Mouse (Mus musculus): ENCODE measurements at regions not wholly inside any gene's neighbourhood (a gene's known extent, or its start where the extent isn't known, plus 50 kb on each side); places are given as distances from the start of the nearest gene placed in this dataset.

DNA sequence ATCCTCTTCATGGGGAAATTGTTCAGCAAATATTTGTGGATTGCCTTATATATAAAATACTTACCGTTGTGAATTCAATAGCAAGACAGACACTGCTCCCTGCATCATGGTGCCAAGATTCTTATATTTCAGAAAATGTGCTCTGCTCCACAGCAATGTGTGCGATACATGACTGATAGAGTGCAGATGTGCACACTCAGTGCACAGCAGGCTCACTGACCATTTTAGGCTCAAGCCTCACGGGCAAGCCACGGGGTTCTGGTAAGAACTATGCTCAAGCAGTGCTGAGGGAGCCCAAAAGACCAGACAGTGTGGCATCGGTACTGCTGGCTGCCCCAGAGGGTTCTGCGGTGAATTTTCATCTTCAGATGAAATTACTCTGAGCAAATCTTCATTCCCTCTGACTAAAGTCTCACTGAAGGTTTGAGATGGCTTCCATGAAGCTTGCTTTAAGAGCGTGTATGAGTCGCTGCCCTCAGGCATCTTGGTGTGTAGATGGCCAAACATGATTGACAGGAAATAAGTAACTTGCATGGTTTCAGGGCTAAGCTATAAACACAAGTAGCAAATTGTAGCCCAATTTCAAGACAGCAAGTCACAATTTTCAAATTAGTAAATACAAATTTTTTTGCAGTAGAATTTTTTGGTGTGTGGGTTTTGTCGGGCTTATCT is 92.4 kb downstream of the Fam76b start:
- H3K9ac ChIP-seq (ENCODE audit: low read length): no peak overlapping the region
- H3K27ac ChIP-seq (ENCODE audit: low read depth, low read length): no peak overlapping the region
- ATAC-seq: no peak
- H3K4me1 ChIP-seq (ENCODE audit: control insufficient read depth, insufficient read depth, low read length): 0 out of 2 replicates have a peak, but pooled peaks cover 5% of the 10 kb centered on the region
- no peaks in the 10 kb centered on the region for H3K27me3 ChIP-seq (replicated peaks; ENCODE audit: control insufficient read depth, insufficient read depth, low read length)
- WGBS: 93% methylated on average over 9 of the region's 9 CpGs
- no peak overlapping the region for H3K4me2 ChIP-seq (ENCODE audit: low read length)
- DNase-seq (ENCODE audit: low spot score): no peak
- no peak overlapping the region for H3K4me3 ChIP-seq (ENCODE audit: low read depth, low read length)
- no peaks in the 10 kb centered on the region for H3K9me3 ChIP-seq (replicated peaks; ENCODE audit: control insufficient read depth, low read length)
- no peaks in the 10 kb centered on the region for H3K36me3 ChIP-seq (ENCODE audit: control insufficient read depth, insufficient read depth, low read length)

DNA sequence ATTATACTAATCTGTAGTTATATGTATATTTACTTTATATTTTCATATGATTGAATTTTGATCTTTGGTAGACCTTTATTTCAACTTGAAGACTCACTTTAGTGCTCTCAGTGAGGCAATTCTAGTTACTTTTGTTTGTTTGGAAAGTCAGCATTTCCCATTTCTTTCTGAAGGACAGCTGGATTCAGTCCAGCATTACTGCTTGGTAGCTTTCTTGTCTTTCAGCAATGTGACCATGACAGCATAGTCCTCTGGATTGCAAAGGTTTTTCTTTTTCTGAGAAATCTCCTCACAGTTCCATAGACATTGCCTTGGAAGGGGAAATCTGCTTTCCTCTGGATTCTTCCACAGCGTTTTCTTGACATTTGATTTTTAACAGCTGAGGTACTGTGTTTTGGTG is 93.1 kb downstream of the Fam76b start:
- no peaks in the 10 kb centered on the region for H3K27me3 ChIP-seq (replicated peaks; ENCODE audit: control insufficient read depth, insufficient read depth, low read length)
- ATAC-seq (no peak), DNase-seq (ENCODE audit: low spot score) (no peak)
- no peak overlapping the region for H3K9ac ChIP-seq (ENCODE audit: low read length)
- no peak overlapping the region for H3K4me2 ChIP-seq (ENCODE audit: low read length)
- H3K4me3 ChIP-seq (ENCODE audit: low read depth, low read length): no peak overlapping the region
- 83% methylated on average over 1 of the region's 1 CpGs for WGBS
- H3K27ac ChIP-seq (ENCODE audit: low read depth, low read length): no peak overlapping the region
- H3K9me3 ChIP-seq (replicated peaks; ENCODE audit: control insufficient read depth, low read length): no peaks in the 10 kb centered on the region
- no peaks in the 10 kb centered on the region for H3K36me3 ChIP-seq (ENCODE audit: control insufficient read depth, insufficient read depth, low read length)
- 0 out of 2 replicates have a peak, but pooled peaks cover 5% of the 10 kb centered on the region for H3K4me1 ChIP-seq (ENCODE audit: control insufficient read depth, insufficient read depth, low read length)

DNA sequence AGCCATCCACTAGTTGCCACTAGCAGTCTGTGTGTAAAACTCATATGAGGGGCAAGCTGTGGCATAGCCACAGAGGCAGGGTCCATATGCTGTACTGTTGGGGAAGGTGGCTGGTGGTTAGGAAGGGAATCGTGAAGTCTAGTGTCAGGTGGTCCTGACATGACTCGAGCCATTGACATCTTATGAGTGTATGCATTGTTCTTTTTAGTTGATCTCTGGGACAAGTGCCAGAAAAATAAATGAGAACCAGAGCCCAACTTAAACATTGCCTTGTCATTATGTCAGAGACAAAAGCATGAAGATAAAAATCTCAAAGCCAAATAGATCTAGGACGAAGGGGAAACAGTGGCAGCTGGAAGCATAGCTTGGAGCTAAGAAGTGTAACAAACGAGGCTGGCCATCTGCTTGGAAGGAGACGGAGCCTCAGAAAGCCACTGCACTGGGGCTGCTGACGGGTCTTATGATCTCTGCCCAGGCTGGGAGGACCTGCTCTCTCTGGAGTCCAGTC is 104.5 kb downstream of the Fam76b start:
- Histone ChIP-seq H3K9me3 (replicated peaks; ENCODE audit: control insufficient read depth, low read length) (no peaks in the 10 kb centered on the region), H3K9ac (ENCODE audit: low read length) (no peak overlapping the region), H3K36me3 (ENCODE audit: control insufficient read depth, insufficient read depth, low read length) (no peaks in the 10 kb centered on the region), H3K4me3 (ENCODE audit: low read depth, low read length) (no peak overlapping the region), H3K4me1 (ENCODE audit: control insufficient read depth, insufficient read depth, low read length) (no peaks in the 10 kb centered on the region), H3K27me3 (replicated peaks; ENCODE audit: control insufficient read depth, insufficient read depth, low read length) (no peaks in the 10 kb centered on the region), H3K27ac (ENCODE audit: low read depth, low read length) (no peak overlapping the region), H3K4me2 (ENCODE audit: low read length) (no peak overlapping the region)
- WGBS: 26% methylated on average over 6 of the region's 6 CpGs
- ATAC-seq (peak; percentile 34; the same call in 1 of the 2 replicates), DNase-seq (ENCODE audit: low spot score) (peak; percentile 20)

DNA sequence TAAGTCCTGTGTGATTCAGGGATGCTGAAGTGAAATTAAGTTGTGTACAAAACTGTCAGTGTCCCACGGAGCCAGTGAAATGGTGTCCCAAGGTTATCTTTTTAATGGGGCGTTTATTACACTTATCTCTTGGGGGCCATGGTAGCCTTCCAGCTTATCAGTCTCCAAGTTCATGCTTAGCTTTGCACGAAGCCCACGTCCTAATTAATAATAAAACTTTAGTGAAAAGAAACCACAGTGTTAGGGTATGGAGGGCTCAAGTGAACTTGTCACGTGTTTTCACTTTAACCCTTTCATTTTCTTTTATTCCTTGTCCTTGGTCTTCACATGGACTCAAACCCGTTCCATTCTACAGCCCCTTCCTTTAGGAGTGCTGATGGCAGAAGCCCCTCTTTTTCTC is 105.9 kb downstream of the Fam76b start:
- no peaks in the 10 kb centered on the region for H3K9me3 ChIP-seq (replicated peaks; ENCODE audit: control insufficient read depth, low read length)
- DNase-seq (ENCODE audit: low spot score) (no peak), ATAC-seq (no peak)
- no peaks in the 10 kb centered on the region for H3K4me1 ChIP-seq (ENCODE audit: control insufficient read depth, insufficient read depth, low read length)
- no peak overlapping the region for H3K4me2 ChIP-seq (ENCODE audit: low read length)
- no peaks in the 10 kb centered on the region for H3K27me3 ChIP-seq (replicated peaks; ENCODE audit: control insufficient read depth, insufficient read depth, low read length)
- H3K9ac ChIP-seq (ENCODE audit: low read length): no peak overlapping the region
- no peak overlapping the region for H3K4me3 ChIP-seq (ENCODE audit: low read depth, low read length)
- WGBS: 70% methylated on average over 6 of the region's 6 CpGs
- H3K27ac ChIP-seq (ENCODE audit: low read depth, low read length): no peak overlapping the region
- H3K36me3 ChIP-seq (ENCODE audit: control insufficient read depth, insufficient read depth, low read length): no peaks in the 10 kb centered on the region

DNA sequence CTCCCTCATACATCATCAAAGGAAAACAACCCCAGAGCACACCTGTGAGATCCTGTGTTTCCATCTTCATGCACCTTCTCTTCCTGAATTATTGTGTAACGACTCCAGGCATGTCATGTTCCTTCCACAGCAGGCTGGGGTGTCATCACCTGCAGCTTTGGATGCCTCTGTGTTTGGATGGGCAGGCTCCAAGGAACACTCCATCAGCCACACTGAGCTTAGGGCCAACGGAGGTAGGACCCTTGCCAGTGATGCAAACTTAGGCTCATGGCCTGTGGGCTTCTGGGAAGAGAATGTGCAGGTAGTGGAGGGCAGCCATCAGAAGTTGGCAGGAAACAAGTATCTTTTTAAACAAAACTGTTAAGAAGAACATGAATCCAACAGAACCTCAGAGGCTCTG is 109.8 kb downstream of the Fam76b start:
- no peak overlapping the region for H3K27ac ChIP-seq (ENCODE audit: low read depth, low read length)
- H3K4me1 ChIP-seq (ENCODE audit: control insufficient read depth, insufficient read depth, low read length): no peaks in the 10 kb centered on the region
- H3K36me3 ChIP-seq (ENCODE audit: control insufficient read depth, insufficient read depth, low read length): no peaks in the 10 kb centered on the region
- H3K4me3 ChIP-seq (ENCODE audit: low read depth, low read length): no peak overlapping the region
- no peaks in the 10 kb centered on the region for H3K27me3 ChIP-seq (replicated peaks; ENCODE audit: control insufficient read depth, insufficient read depth, low read length)
- H3K9ac ChIP-seq (ENCODE audit: low read length): no peak overlapping the region
- H3K9me3 ChIP-seq (replicated peaks; ENCODE audit: control insufficient read depth, low read length): no peaks in the 10 kb centered on the region
- no peak overlapping the region for H3K4me2 ChIP-seq (ENCODE audit: low read length)
- WGBS: 88% methylated on average over 2 of the region's 2 CpGs
- DNase-seq (ENCODE audit: low spot score): no peak
- ATAC-seq: no peak

DNA sequence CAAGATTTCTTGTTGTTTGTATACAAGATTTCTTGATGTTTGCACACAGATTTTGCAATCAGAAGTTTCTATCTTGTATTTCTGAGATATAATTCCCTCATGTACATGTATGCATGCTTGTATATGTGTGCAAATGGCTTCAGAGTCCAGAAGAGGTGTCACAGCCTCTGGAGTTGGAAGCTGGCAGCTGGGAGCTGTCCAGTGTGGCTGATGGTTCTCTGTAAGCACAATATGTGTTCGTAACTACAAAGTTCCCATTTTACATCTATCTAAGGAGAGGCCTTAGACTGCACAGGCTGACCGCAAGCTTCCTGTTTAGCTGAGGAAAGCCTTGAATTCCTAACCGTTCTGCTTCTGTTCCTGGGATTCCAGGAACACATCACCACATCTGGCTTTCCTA is 119.0 kb downstream of the Fam76b start:
- H3K27ac ChIP-seq (ENCODE audit: low read depth, low read length): no peak overlapping the region
- no peak for ATAC-seq
- no peak overlapping the region for H3K9ac ChIP-seq (ENCODE audit: low read length)
- H3K36me3 ChIP-seq (ENCODE audit: control insufficient read depth, insufficient read depth, low read length): no peaks in the 10 kb centered on the region
- no peaks in the 10 kb centered on the region for H3K4me1 ChIP-seq (ENCODE audit: control insufficient read depth, insufficient read depth, low read length)
- no peak overlapping the region for H3K4me2 ChIP-seq (ENCODE audit: low read length)
- no peaks in the 10 kb centered on the region for H3K9me3 ChIP-seq (replicated peaks; ENCODE audit: control insufficient read depth, low read length)
- no peak for DNase-seq (ENCODE audit: low spot score)
- no peak overlapping the region for H3K4me3 ChIP-seq (ENCODE audit: low read depth, low read length)
- 82% methylated on average over 3 of the region's 3 CpGs for WGBS
- H3K27me3 ChIP-seq (replicated peaks; ENCODE audit: control insufficient read depth, insufficient read depth, low read length): no peaks in the 10 kb centered on the region

DNA sequence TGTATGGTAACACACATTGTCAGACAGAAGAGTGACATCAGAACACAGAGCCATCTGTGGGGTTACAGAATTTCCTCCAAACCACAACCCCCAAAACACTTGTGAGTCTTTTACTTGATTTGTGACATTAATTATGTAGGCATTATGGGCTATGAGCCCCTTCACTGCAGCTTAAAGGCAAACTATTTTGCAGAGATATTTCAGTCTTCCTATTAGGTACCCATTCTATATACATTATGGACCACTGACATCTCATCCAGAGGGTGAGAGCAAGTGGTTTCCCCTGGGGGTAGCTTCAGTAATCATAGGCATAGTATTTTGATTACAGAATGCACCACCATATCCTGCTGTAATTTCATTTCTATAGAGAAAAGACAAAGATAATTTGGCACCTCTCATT is 124.6 kb downstream of the Fam76b start:
- no peaks in the 10 kb centered on the region for H3K9me3 ChIP-seq (replicated peaks; ENCODE audit: control insufficient read depth, low read length)
- DNase-seq (ENCODE audit: low spot score) (no peak), ATAC-seq (no peak)
- H3K4me1 ChIP-seq (ENCODE audit: control insufficient read depth, insufficient read depth, low read length): no peaks in the 10 kb centered on the region
- H3K27ac ChIP-seq (ENCODE audit: low read depth, low read length): no peak overlapping the region
- no peak overlapping the region for H3K9ac ChIP-seq (ENCODE audit: low read length)
- H3K4me2 ChIP-seq (ENCODE audit: low read length): no peak overlapping the region
- H3K4me3 ChIP-seq (ENCODE audit: low read depth, low read length): no peak overlapping the region
- H3K36me3 ChIP-seq (ENCODE audit: control insufficient read depth, insufficient read depth, low read length): no peaks in the 10 kb centered on the region
- H3K27me3 ChIP-seq (replicated peaks; ENCODE audit: control insufficient read depth, insufficient read depth, low read length): no peaks in the 10 kb centered on the region

DNA sequence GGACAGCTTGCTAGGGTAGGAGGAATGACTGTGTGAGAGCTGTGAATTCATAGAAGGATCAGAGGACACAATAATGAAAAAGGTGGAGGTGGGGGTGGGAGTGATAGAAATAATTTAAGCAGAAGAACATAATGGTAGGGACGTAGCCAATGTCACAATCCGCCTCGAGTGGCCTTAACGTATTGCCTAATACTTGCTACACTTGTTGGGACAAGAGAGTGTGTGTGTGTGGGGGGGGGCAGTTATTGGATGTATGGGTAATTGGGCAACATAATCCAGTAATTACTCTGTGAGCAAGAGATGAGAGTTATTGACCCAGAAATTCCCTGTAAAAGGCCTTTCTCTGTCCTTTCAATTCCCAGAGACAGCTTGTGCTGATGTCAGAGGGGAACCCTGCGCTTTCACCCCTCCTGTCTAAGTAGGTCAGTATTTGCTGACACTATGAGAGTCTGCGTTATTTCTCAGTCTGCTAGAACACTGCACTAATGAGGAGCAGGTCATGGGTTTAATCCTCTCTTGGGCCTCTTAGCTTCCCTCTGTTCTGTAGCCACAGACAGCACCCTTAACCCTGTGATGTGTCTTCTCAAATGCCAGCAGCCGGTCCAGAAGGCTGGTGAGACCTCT is 135.7 kb downstream of the Fam76b start:
- ATAC-seq (peak; percentile 52; the same call in 1 of the 2 replicates), DNase-seq (ENCODE audit: low spot score) (peak; percentile 11)
- Histone ChIP-seq H3K4me1 (ENCODE audit: control insufficient read depth, insufficient read depth, low read length) (no peaks in the 10 kb centered on the region), H3K9me3 (replicated peaks; ENCODE audit: control insufficient read depth, low read length) (no peaks in the 10 kb centered on the region), H3K9ac (ENCODE audit: low read length) (no peak overlapping the region), H3K4me3 (ENCODE audit: low read depth, low read length) (no peak overlapping the region), H3K4me2 (ENCODE audit: low read length) (no peak overlapping the region), H3K27ac (ENCODE audit: low read depth, low read length) (no peak overlapping the region), H3K27me3 (replicated peaks; ENCODE audit: control insufficient read depth, insufficient read depth, low read length) (no peaks in the 10 kb centered on the region), H3K36me3 (ENCODE audit: control insufficient read depth, insufficient read depth, low read length) (no peaks in the 10 kb centered on the region)
- 19% methylated on average over 7 of the region's 7 CpGs for WGBS

DNA sequence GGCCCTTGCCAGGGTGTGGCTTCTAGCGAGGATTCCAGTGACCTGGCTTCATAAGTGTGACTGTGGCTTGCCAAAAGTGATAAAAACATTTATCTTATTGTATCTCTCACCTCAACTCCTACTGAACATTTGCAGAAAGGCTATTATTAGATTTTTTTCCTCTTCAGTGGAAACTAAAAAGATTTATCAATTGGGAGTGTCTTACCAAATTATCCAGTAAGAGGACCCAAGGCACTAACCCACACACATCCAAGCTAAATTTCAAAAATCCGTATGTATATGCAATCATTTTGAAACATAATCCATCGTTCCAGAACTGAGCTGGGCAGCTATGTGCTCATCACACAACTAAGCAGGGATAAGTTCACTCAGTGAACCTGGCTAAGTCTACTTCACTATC is 136.3 kb downstream of the Fam76b start:
- Histone ChIP-seq H3K27ac (ENCODE audit: low read depth, low read length) (no peak overlapping the region), H3K4me3 (ENCODE audit: low read depth, low read length) (no peak overlapping the region), H3K9me3 (replicated peaks; ENCODE audit: control insufficient read depth, low read length) (no peaks in the 10 kb centered on the region), H3K4me2 (ENCODE audit: low read length) (no peak overlapping the region), H3K36me3 (ENCODE audit: control insufficient read depth, insufficient read depth, low read length) (no peaks in the 10 kb centered on the region), H3K4me1 (ENCODE audit: control insufficient read depth, insufficient read depth, low read length) (no peaks in the 10 kb centered on the region), H3K9ac (ENCODE audit: low read length) (no peak overlapping the region), H3K27me3 (replicated peaks; ENCODE audit: control insufficient read depth, insufficient read depth, low read length) (no peaks in the 10 kb centered on the region)
- WGBS: 74% methylated on average over 3 of the region's 3 CpGs
- no peak for DNase-seq (ENCODE audit: low spot score)
- no peak for ATAC-seq
